Mouse (Mus musculus) hindbrain, postnatal 0 days (tissue): ENCODE data around the gene Nanos1. TPM values are rescaled to one million over a fixed set of nuclear protein-coding genes. Genes with fewer than 3 reads are reported as not detected.

Experiments used
- ATAC-seq: fragments of 200-750 bp; cut with Nextera tagmentation; 2 replicates; pipeline ENCODE4 v1.8.0; 2017; ENCODE audit warnings: mild to moderate bottlenecking, moderate TSS enrichment, moderate library complexity
- DNase-seq: peaks from one replicate; pipeline ENCODE4 v3.0.0-alpha.2; 2015; ENCODE audit warnings: low spot score
- H3K27ac ChIP-seq: fragments of 300-500 bp; sonication (generic); 2 replicates; pipeline ENCODE4 v1.5.1; 2014; ENCODE audit warnings: mild to moderate bottlenecking
- H3K27me3 ChIP-seq: fragments of 300-500 bp; sonication (generic); 2 replicates; pipeline ENCODE4 v1.6.1; 2014; ENCODE audit warnings: low read length, mixed read lengths; ENCODE audit not compliant: insufficient read depth
- H3K36me3 ChIP-seq: fragments of 300-500 bp; sonication (generic); 2 replicates; pipeline ENCODE4 v1.6.1; 2014; ENCODE audit warnings: low read length, mixed read lengths; ENCODE audit not compliant: insufficient read depth
- H3K4me1 ChIP-seq: fragments of 300-500 bp; sonication (generic); 2 replicates; pipeline ENCODE4 v1.6.1; 2014; ENCODE audit warnings: antibody characterized with exemption, low read length, mixed read lengths; ENCODE audit not compliant: insufficient read depth
- H3K4me2 ChIP-seq: fragments of 300-500 bp; sonication (generic); 2 replicates; pipeline ENCODE4 v1.6.1; 2014; ENCODE audit warnings: low read depth, mild to moderate bottlenecking, low read length, moderate library complexity, mixed read lengths
- H3K4me3 ChIP-seq: fragments of 300-500 bp; sonication (generic); 2 replicates; pipeline ENCODE4 v1.5.1; 2014; ENCODE audit warnings: low read length
- H3K9ac ChIP-seq: fragments of 300-500 bp; sonication (generic); replicated peaks from 2 replicates; pipeline ENCODE4 v1.6.1; 2014; ENCODE audit warnings: mild to moderate bottlenecking, low read length, moderate library complexity, mixed read lengths
- H3K9me3 ChIP-seq: fragments of 300-500 bp; sonication (generic); 2 replicates; pipeline ENCODE4 v1.6.1; 2016; ENCODE audit warnings: low read length, mixed read lengths
- CTCF ChIP-seq: IDR thresholded peaks from 2 replicates; pipeline ENCODE4 v1.5.1; 2016; ENCODE audit warnings: antibody characterized with exemption, control low read depth, low read depth
- WGBS: fragments of 180-500 bp; shearing (Covaris S2); extraction: QIAGEN DNeasy Blood & Tissue Kit; methylation state at CpG from one replicate; pipeline ENCODE4 v1.1.7; 2014; 5-methylcytosine and 5-hydroxymethylcytosine counted together
- microRNA-seq, 2 experiments: library from miRNA; unstranded; fragments of <30 nt; microRNA quantifications; one replicate each; pipeline ENCODE4; 2016
- polyA plus RNA-seq: library from polyadenylated mRNA; unstranded; fragments of >200 nt; fragmentation: Nextera tagmentation; extraction: Ambion mirVana; gene quantifications from 2 replicates; pipeline ENCODE4 v1.2.1, GENCODE M21; 2015
- total RNA-seq: library from RNA; depleted of rRNA; stranded (reverse); fragments of >200 nt; gene quantifications from 2 replicates; pipeline ENCODE4 v1.2.3, GENCODE M21; 2014; rRNA removed

Nanos1 gene
- total and polyA plus RNA-seq, 2 experiments from 2014 or later, result 16.1 to 37.2 TPM

DNA sequence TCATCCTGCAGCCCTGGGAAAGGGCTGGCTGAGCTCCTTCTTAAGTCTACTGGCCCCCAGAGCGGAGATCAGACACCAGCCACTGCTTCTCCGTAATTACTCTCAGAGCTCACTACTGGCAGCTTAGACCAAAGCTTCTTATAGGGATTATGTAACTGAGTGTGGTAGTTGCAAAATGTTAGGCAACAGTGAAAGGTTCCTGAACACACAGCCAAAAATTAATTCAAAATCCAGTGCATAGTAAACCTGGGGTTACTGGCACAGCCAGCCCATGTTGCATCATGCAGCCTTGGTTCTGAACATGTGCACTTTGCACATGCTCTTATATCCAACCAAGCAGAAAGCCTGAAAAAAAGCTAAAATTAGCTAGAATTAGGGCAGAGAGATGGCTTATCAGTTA lies 39.5 kb downstream of the Nanos1 start:
- no peaks in the 10 kb centered on the region for H3K4me1 ChIP-seq
- no peak for DNase-seq
- no peaks in the 10 kb centered on the region for H3K27me3 ChIP-seq
- H3K36me3 ChIP-seq, result no peaks in the 10 kb centered on the region
- H3K9ac ChIP-seq, result no peak overlapping the region
- no peak for TF ChIP-seq CTCF
- WGBS, result 87% methylated on average over 2 of the region's 2 CpGs
- no peak overlapping the region for H3K4me2 ChIP-seq
- H3K4me3 ChIP-seq, result no peak overlapping the region
- ATAC-seq, result no peak
- H3K27ac ChIP-seq, result no peak overlapping the region
- H3K9me3 ChIP-seq, result no peaks in the 10 kb centered on the region

DNA sequence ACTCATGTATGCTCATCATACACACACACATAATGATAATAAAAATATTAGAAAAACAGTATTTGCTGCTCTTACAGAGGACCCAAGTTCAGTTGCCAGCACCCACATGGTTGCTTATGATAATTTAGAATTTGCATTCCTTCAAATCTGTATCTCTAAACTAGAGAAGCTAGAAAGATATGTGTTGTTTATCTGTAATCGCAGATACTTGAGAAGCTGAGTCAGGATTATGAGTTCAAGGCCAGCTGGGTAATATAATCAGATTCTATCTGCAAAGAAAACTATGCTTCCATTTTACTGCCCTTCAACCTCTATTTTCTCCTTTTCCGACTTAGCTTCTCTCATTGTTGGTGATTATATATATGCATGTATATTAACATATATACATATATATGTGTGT lies 41.6 kb downstream of the Nanos1 start:
- Histone ChIP-seq H3K36me3 (no peaks in the 10 kb centered on the region), H3K9me3 (no peaks in the 10 kb centered on the region), H3K4me3 (no peak overlapping the region), H3K27ac (no peak overlapping the region), H3K4me2 (no peak overlapping the region), H3K4me1 (no peaks in the 10 kb centered on the region), H3K9ac (no peak overlapping the region), H3K27me3 (no peaks in the 10 kb centered on the region)
- DNase-seq, result no peak
- TF ChIP-seq CTCF, result no peak
- WGBS, result 91% methylated on average over 2 of the region's 2 CpGs
- ATAC-seq, result no peak

GRCm38 (mm10) chr19:60799867-60800569 lies 44.2 kb downstream of the Nanos1 start:
- WGBS, result 78% methylated on average over 7 of the region's 7 CpGs
- Histone ChIP-seq H3K9me3 (no peaks in the 10 kb centered on the region), H3K4me2 (no peak overlapping the region), H3K4me3 (no peak overlapping the region), H3K27me3 (no peaks in the 10 kb centered on the region), H3K4me1 (no peaks in the 10 kb centered on the region), H3K36me3 (no peaks in the 10 kb centered on the region), H3K9ac (no peak overlapping the region), H3K27ac (no peak overlapping the region)
- DNase-seq (no peak), ATAC-seq (no peak)
- TF ChIP-seq CTCF, result no peak

- ATAC-seq (no peak), DNase-seq (no peak)
- Histone ChIP-seq H3K9ac (no peak overlapping the region), H3K9me3 (no peaks in the 10 kb centered on the region), H3K4me2 (no peak overlapping the region), H3K36me3 (no peaks in the 10 kb centered on the region), H3K4me3 (no peak overlapping the region), H3K27ac (no peak overlapping the region), H3K4me1 (no peaks in the 10 kb centered on the region), H3K27me3 (no peaks in the 10 kb centered on the region)
- TF ChIP-seq CTCF, result no peak
- 65% methylated on average over 2 of the region's 2 CpGs for WGBS
Observed at GRCm38 (mm10) chr19:60804903-60805302, 49.1 kb downstream of the Nanos1 start.

Small RNA genes within 50 kb of the gene (microRNA-seq; reads per million reads assigned to microRNA genes)
- gene mmu-mir-3084-1, result 0 reads per million in 2 experiments

Other genes with a start within 250 kb of the Nanos1 start
- 46.0 and 48.8 TPM in 2 replicates for gene Cacul1, start 175.0 kb upstream of the Nanos1 start, total RNA-seq
- gene Cacul1, start 175.0 kb upstream of the Nanos1 start, polyA plus RNA-seq, result 14.8 and 14.9 TPM in 2 replicates
- 68.4 and 78.6 TPM in 2 replicates for gene Eif3a, start 34.7 kb downstream of the Nanos1 start, total RNA-seq
- gene Eif3a, start 34.7 kb downstream of the Nanos1 start, polyA plus RNA-seq, result 89.8 and 95.5 TPM in 2 replicates
- 29.7 and 32.0 TPM in 2 replicates for gene Fam45a, start 55.6 kb downstream of the Nanos1 start, total RNA-seq
- 44.8 and 45.6 TPM in 2 replicates for gene Fam45a, start 55.6 kb downstream of the Nanos1 start, polyA plus RNA-seq
- gene Sfxn4, start 105.5 kb downstream of the Nanos1 start, total RNA-seq, result 5.5 and 7.3 TPM in 2 replicates
- gene Sfxn4, start 105.5 kb downstream of the Nanos1 start, polyA plus RNA-seq, result 10.8 and 11.6 TPM in 2 replicates
- gene Prdx3, start 118.6 kb downstream of the Nanos1 start, total RNA-seq, result 85.0 and 97.0 TPM in 2 replicates
- gene Prdx3, start 118.6 kb downstream of the Nanos1 start, polyA plus RNA-seq, result 130 and 138 TPM in 2 replicates
- 7.2 and 7.8 TPM in 2 replicates for gene Grk5, start 133.8 kb downstream of the Nanos1 start, total RNA-seq
- 1.3 and 1.6 TPM in 2 replicates for gene Grk5, start 133.8 kb downstream of the Nanos1 start, polyA plus RNA-seq